Mouse (Mus musculus) splenic B cell, adult 2 months (primary cell): ENCODE data around the gene Hivep1.

ENCODE experiments used
- DNase-seq: peaks from one replicate; pipeline ENCODE4 v3.0.0-alpha.2; 2011; ENCODE audit warnings: low read depth, low spot score
- H3K27me3 ChIP-seq: 2 replicates; pipeline ENCODE4 v1.6.1; 2012; ENCODE audit warnings: mild to moderate bottlenecking, low read length, moderate library complexity, mixed read lengths; ENCODE audit not compliant: control insufficient read depth, poor library complexity, insufficient read depth, severe bottlenecking
- H3K36me3 ChIP-seq: 2 replicates; pipeline ENCODE4 v1.6.1; 2012; ENCODE audit warnings: mild to moderate bottlenecking, low read length, moderate library complexity, mixed read lengths; ENCODE audit not compliant: control insufficient read depth, poor library complexity, insufficient read depth, severe bottlenecking

Gene Hivep1

DNA sequence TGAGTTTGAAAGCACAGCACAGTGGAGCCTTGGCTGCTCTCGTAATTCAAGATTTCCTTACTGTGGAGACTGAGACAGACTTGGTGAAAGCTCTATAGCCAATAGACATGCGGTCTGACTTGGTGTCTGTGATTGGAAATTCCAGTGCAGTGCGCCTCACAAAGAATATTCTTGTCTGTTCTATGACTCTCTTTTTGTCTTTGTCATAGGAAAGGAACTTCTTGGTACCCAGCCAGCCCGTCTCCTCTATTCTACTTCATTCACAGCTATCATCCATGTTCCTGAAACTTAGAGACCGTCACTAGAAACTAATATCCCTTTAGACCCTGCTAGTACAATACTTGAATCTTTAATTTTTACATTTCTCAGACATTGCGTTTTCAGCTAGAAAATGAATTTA is 64.5 kb downstream of the Hivep1 start:
- no peak for DNase-seq
- Histone ChIP-seq H3K27me3 (no peaks in the 10 kb centered on the region), H3K36me3 (no peaks in the 10 kb centered on the region)

DNA sequence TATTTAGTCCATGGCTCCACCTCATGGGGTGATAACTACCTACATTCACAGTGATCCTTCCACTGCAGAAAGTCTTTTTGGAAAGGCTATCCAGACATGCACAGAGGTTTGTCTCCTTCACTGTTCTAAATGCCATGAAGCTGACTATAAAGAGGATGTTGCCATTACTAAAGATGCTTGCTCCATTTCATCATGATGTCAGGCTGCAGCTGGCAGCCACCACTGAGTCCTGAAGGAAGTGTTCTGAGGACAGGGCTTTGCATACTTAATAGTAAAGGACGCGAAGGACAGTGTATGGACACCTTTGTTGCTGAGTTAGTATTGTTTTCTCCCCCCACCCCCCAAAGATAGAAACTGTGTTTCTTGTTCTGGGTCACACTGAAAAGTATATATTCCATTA is 67.2 kb downstream of the Hivep1 start:
- no peaks in the 10 kb centered on the region for H3K27me3 ChIP-seq
- DNase-seq, result no peak
- H3K36me3 ChIP-seq, result no peaks in the 10 kb centered on the region

DNA sequence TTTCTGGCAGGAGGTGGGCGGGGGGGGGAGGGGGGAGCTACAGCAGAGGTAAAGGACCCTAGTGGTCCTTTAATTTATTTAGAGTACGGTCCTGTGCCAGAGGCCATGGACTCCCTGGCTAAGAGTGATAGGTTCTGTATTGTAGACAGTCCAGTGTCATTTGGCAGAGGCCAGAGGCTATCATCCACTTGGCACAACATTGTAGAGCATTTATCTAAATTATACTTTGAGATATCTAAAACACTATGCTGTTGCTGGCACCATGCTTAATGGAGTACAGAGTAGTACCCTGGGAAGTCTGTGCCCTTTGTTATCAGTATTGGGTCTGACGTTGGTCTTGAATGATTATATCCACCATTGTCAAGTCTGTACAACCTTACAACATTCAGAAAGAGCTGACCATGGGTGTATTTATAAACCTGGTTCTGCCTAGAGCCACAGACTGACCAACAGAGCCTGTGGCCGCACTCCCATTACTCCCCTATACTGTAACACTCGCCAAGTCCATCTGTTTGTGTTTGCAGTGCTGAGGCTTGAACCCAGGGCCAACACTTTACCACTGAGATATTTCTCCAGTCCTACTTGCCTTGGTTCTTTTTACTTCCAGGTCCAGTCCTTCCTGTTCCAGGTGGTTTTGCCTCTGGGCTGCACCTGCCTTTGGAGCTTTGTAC is 69.4 kb downstream of the Hivep1 start:
- DNase-seq, result no peak
- Histone ChIP-seq H3K27me3 (no peaks in the 10 kb centered on the region), H3K36me3 (no peaks in the 10 kb centered on the region)

DNA sequence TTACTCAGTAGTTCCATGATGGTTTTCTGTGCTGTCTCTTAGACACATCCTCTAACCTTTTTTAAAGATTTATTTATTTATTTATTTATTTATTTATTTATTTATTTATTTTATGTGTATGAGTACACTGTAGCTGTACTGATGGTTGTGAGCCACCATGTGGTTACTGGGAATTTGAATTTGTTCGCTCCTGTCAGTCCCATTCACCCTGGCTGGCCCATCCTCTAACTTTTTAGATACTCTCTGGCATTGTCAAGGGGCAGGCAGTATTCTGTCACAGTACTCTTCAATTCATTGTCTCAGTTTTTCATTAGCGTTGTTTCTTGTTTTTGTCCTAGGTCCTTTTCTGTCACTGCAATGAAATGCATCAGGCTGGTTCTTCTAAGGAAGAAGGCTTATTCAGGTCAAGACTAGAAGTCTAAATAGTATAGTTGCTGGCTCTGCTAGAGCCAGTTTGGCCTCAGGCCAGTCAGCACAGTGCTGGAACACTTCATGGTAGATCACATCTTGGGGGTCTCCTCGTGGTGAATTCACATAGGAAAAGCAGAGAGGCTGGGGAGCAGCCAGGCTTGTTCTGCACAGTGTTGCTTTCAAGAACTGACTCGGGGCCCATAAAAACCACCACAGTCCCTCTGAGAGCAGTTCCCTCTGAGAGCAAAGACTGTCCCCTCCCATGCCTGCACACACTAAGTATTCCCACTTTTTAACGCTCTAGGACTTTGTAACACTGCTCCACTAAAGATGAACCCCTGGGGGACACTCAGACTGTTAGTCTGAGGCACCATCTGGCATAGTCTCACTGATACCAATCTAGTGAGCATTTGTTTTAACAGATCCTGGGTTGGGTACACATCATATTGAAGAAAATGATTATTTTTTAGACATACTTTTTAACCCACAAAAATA is 70.2 kb downstream of the Hivep1 start:
- Histone ChIP-seq H3K36me3 (no peaks in the 10 kb centered on the region), H3K27me3 (no peaks in the 10 kb centered on the region)
- DNase-seq, result no peak

DNA sequence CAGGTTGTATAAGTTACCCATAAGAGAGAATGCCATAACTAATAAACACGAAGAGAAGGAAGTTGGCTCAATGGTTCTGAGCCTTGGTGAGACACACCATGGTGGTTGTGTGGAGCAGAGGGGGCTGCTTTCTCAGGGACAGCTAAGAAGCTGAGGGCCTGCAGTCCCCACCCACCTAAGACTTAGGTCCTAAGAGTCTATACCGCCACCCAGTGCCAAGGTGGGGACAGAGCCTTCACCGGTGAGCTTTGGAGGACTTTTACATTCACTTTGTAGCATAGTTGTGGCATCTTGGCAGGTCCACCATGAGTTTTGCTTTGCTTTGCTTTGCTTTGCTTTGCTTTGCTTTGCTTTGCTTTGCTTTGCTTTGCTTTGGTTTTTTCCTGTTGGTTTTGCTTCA is 92.8 kb downstream of the Hivep1 start:
- H3K27me3 ChIP-seq, result no peaks in the 10 kb centered on the region
- H3K36me3 ChIP-seq, result peaks cover 4% of the 10 kb centered on the region; the same call in 1 of the 2 replicates
- DNase-seq, result peak; percentile 51

DNA sequence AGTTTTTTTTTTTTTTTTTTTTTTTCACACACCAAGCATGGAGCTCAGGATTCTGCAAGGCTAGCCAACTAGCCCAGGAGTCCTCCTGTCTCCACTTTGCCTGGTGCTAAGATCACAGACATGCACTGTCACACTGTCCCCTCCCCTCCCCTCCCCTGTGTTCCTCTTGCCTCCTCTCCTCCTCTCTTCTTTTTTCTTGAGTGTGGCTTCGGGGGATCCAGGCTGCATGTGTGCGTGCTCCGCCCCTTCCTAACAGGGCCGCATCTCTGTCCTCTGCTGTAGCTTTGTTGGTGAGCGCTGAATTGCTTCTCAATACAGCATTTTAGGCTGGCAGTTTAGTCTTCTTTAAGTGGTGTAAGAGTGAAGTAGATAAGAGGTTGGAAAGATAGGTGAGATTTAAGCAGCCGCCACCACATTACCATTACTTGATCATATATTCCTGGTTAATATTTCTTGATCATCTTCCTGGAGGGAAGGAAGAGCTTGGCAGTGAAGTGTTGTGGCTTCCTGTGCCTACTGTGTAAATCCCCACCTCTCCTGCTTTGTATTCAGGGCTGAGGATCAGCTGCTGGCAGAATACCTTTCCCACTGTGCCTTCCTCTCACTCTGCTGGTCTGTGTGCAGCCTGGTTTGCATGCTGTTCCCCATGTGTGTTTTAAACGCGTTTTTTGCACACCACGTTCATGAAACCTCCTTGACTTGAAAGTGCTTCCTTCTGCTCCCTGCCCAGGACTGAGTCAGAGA is 97.7 kb downstream of the Hivep1 start:
- H3K36me3 ChIP-seq, result peaks cover 6% of the 10 kb centered on the region
- no peaks in the 10 kb centered on the region for H3K27me3 ChIP-seq
- DNase-seq, result no peak

DNA sequence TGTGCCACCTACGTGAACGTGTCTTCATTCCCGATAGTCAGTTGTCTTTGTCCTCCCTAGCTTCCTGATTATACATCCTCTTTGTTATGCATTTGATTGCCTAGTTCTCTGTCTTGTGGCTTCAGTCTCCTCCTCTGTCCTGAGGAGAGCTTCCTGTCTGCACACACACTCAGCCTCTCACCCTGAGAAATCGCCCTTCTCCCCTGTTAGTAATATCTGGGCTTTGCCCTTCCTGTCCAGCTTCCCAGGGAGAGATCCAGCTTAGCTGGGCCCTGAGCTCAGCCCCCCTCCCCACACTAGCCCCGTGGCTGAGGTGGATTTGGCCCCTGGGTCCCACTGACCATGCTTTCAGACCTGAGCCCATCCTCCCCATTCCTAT is 98.2 kb downstream of the Hivep1 start:
- no peaks in the 10 kb centered on the region for H3K27me3 ChIP-seq
- H3K36me3 ChIP-seq, result peaks cover 8% of the 10 kb centered on the region
- no peak for DNase-seq

DNA sequence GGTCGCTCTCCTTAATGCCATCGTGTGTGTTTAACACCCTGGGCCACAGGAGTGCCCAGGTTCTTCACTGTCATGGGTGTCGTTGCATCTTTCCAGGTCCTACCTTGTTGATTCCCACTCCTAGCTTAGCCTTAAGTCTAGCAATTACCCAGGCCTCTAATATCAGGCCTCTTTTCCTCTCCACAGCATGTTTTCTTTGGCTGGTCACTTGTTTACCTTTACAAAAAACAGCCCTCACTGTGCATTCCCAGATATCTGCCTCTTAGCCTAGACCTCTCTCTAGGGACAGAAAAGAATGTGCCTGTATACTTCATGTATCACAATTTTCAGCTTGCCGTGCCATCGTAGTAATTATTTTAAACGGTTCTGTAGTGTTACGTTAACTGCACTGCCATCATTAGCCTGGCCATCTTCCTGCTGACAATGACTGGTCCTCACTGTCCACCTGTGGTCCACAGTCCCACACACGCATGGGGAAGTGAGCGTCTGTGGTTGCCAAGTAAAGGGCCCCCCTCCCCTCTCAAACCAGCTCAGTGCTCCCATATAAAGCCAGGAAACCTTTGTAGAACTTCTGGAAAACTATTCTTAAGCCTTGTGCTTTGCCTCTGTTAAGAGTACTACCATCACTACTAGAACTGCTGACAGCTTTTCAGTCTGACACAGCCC is 98.8 kb downstream of the Hivep1 start:
- Histone ChIP-seq H3K27me3 (no peaks in the 10 kb centered on the region), H3K36me3 (peaks cover 8% of the 10 kb centered on the region)
- DNase-seq, result no peak

DNA sequence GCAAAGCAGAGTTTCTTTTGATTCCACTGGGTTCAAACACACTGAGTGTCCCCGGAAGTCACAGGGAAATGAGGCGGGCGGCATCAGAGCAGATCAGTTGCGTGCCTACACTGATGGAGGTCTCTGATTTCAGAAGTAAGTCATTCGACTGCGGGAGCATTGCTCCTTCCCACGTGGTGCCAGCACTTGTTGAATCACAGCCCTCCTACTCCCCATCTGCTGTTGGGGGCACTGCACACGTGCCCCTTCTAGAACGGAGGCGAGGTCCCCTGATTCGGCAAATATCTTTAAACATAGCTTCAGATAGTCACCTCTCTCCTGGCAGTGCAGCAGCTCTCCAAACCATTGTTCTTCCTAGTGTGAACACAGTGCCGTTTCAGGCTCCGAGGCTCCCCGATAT is 106.4 kb downstream of the Hivep1 start:
- DNase-seq, result no peak
- Histone ChIP-seq H3K27me3 (no peaks in the 10 kb centered on the region), H3K36me3 (peaks cover 16% of the 10 kb centered on the region)

DNA sequence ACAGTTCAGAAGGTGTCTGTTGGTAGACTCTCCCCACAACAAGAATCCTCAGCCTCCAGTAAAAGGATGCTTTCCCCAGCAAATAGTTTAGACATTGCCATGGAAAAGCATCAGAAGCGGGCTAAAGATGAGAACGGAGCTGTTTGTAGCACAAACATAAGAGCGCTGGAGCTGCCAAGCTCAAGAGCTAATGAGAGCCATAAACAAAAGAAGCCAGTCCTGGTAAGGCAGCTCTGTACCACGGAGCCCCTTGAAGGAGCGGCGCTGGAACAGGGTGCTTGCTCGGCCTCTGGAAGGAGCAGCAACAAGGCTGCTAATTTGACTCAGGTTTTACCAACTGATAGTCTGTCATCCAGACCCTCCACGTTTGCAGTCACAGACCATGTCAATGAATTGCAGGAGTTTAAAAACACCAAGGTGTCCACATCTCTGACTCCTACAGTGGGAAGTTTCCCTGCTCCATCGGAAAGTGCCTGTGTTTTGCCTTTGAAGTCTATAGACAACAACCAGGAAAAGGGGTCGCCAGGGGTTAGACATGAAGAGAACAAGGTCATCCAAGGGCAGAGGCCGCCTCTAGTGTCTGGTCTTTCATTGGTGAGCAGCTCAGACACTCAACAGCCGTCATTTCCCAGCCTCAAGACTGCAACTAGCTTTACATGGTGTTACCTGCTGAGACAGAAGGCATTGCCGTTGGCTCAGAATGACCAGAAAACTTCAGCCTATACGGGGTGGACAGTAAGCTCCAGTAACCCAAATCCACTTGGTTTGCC is 107.8 kb downstream of the Hivep1 start:
- H3K36me3 ChIP-seq, result peaks cover 14% of the 10 kb centered on the region
- no peaks in the 10 kb centered on the region for H3K27me3 ChIP-seq
- DNase-seq, result no peak

DNA sequence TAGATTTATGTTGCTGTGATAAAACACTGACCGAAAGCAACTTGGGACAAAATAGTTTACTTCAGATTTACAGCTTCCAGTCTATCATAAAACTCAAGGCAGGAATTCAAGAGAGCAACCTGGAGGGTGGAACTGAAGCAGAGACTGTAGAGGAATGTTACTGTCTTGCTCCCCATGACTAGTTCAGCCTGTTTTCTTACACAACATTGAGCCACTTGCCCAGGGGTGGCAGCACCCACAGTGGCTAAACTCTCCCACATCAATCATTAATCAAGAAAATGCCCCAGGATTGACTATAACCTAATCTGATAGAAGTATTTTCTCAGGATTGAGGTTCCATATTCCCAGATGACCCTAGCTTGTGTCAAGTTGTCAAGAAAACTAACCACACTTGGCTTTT is 119.0 kb downstream of the Hivep1 start:
- no peaks in the 10 kb centered on the region for H3K27me3 ChIP-seq

DNA sequence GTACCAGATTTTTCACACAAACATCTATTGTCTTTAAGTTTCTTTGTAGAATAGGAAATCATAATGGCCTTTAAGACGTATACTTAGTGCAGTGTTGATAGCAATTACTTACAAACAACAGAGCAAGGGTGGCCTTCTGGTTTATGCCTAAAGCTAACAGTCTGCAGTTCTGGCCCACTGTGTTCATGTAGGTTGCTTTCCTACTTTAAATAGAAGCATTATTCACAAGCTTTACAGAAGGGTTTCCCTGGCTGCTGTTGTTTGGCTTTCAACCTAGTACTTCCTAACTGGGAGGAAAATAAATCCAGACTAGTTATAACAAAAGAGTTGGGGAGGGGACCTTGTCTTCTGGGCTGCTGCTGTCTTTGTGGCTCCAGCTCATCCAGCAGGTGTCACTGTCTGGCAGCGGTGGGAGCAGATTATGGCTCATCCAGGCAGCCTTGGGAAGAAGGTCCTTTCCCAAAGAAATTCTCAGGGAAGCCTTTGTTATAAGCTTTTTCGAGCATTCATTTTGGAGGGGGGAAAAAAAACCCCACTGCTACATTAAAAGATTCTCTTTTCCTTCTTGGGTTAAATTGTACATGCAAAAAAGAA is 123.1 kb downstream of the Hivep1 start:
- Histone ChIP-seq H3K36me3 (peaks cover 11% of the 10 kb centered on the region), H3K27me3 (no peaks in the 10 kb centered on the region)
- DNase-seq, result no peak

More for the DNA sequence above, 119.0 kb downstream of the Hivep1 start:
- H3K36me3 ChIP-seq, result peaks cover 12% of the 10 kb centered on the region
- no peak for DNase-seq

DNA sequence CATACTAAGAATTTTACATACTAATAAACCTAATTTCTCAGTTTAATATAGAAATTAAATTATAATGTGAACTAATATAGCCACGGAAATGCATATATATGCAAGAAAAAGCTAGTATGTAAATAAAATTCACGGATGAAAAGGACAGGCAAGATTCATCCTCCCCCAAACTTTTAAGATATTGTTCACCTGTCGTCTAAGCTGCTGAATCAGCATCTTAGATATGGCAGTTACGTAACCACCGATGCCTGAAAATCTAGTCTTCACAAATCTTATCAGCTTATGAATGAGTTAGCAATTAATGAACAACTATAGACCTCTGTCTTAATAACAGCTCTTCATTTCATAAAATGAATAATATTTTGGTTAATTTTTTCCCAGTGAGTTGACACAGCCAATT is 130.8 kb downstream of the Hivep1 start:
- Histone ChIP-seq H3K36me3 (peaks cover 13% of the 10 kb centered on the region), H3K27me3 (no peaks in the 10 kb centered on the region)
- no peak for DNase-seq

DNA sequence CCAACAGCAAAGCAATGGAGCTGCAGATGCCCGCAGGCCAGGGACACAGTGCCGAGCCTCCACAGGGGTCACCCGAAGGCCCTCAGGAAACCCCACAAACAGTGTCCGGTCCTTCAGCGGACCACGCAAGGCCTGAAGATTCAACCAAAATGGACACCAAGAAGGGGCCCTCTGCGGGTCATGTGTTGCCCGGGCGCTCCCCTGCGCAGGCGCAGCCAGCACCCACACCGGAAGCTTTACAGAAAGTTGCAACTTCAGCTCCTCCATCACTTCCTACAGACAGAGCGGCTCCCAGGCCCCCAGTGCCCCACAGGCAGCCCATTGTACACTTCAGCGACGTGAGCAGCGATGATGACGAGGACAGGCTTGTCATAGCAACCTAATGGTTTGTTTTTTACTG is 132.3 kb downstream of the Hivep1 start:
- no peaks in the 10 kb centered on the region for H3K27me3 ChIP-seq
- DNase-seq, result no peak
- peaks cover 13% of the 10 kb centered on the region for H3K36me3 ChIP-seq
